Mouse (Mus musculus) frontal cortex, adult (tissue): Measurements from ENCODE around the gene Asb16.

Experiments
- ATAC-seq: cut with Nextera tagmentation; 2 replicates; pipeline ENCODE4 v1.9.2; 2017; ENCODE audit warnings: mild to moderate bottlenecking, moderate library complexity, mixed read lengths; ENCODE audit not compliant: low TSS enrichment

Gene Asb16

DNA sequence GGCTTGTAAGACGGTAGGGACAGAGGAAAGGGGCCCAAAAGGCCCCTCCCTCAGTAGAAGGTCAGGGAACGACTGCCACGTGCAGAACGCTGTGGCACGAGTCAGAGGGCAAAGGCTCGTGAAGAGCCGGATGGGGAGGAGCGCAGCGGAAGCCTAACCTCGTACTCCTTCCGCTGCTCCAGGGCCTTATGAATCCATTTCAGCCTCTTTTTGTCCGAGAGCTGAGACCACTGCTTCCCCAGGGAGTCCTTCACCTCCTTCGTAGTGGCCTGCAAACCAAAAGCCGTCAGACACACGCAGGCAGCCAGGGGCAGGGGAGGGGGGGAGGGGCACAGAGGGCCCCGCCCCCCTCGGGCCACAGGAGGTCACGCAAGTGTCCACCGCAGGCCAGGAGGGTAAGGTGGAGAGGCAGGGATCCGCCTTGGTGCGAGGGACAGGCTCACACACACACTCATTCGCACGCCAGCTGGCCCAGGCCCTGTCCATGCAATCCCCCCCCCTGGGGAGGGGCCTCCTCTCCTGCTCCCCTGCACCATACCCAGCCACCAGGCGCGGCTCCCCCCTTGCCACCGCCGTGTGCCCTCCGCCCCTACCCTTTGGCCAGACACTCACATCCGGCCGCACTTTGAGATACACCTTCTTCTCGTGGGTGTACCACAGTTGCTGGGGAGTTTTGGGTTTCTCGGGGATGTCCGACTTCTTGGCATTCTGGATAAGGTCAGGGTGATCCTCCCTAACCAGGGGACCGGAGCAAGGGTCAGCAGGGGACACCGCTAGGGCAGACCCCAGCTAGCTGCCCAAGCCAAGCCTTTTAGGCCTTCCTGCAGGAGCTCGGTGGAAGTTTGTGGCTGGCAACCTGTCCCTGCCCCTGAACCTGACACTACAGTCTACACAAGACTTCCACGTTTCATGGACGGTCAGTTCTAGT is 42.5 kb downstream of the Asb16 start:
- no peak for ATAC-seq

- ATAC-seq: no peak
These were observed 43.4 kb downstream of the Asb16 start for GRCm38 (mm10) chr11:102311966-102312365.

DNA sequence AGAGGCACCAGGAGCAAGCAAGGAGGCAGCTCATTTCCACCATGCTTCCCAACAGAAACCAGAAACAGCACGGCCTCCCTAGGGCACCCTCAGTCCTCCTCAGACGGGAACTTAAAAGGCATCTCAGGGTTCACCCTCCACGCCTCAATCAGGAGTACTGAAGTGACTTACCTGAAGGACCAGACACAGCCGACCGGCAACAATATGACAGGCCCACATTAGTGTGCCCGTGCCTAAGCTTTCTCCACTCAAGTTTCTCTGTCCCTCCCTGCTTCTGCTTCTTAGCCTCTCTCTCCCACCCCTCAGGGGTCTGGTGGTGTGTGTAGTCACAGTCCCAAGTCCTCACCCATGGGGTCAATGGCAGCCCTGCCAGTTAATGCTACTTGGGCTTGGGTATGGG is 44.0 kb downstream of the Asb16 start:
- ATAC-seq: no peak

DNA sequence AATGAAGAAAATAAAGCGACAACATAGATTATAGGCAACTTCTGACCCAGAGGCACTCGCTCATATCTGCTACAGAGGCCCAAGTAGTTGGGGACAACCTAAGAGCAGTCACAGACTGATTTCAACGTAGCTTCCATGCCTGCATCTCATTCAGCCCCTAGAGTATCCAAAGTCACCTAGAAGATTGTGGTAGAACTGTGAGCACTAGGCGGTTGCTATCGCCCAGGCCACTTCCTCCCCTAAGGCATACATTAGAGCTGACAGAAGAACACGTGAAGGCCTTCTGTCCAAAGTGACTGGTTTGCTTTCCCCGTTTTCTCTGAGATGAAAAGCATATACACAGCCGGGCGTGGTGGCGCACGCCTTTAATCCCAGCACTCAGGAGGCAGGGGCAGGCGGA is 45.8 kb downstream of the Asb16 start:
- ATAC-seq: no peak

GRCm38 (mm10) chr11:102315690-102316571 is 47.4 kb downstream of the Asb16 start:
- no peak for ATAC-seq

GRCm38 (mm10) chr11:102316572-102317297 is 48.2 kb downstream of the Asb16 start:
- ATAC-seq: peak; percentile 18; the same call in 1 of the 2 replicates

- no peak for ATAC-seq
These were observed 48.9 kb downstream of the Asb16 start for GRCm38 (mm10) chr11:102317298-102317900.

- ATAC-seq: no peak
These were observed 49.5 kb downstream of the Asb16 start for GRCm38 (mm10) chr11:102317901-102318575.

DNA sequence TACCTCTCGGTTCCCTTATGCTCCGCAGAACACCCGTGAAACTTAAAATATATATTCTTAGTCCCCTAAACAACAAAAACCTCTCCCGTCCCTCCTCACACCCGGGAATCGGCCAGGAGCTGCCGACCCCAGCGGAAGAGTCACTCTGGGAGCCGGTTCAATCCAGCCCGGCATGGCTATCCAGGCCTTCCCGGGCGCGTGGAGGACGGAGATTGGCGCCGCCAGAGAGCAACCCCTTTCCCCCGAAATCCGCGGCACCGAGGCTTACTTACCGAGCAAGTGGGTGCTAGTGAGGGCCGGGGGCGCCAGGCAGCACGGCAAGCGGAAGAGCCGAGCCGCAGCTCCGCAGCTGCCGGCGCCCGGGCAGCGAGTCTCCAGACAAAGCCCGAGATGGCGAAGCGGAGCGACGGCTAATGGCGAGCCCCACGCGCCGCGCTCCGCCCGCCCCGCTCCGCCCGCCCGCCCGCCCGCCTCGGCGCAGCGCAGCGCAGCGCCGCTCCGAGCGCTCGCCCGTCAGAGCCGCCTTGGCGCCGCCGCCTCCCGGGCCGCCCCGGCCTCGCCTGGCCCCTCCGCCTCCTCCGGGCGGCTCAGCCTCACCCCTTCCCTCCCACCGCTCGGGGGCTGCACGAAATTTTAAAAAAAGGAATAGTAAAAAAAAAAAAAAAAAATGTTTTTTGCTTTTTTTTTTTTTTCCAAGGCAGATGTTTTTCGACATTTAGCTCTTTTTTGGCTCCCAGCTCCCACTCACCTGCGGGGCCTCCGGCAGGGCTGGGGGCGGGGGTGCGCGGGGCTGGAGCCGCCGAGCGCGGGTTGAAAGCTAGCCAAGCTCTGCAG is 50.2 kb downstream of the Asb16 start:
- ATAC-seq: no peak

DNA sequence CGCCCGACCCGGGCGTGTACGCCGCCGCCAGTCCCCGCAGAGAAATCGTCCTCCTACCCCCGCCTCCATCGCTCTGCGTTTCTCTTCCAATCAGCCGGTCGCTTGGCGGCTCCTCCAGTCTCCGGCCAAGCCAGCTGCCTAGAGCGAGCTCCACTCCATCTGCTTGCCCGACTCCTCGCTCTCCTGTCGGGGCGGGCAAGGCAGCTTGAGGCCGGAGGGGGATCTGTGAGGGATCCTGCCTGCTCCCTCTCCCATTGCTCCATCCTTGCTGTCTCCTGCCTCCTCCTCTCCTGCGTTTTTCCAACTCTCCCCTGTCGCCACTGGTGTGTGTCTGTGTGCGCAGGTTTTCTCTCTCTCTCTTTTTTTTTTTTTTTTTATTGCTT is 50.9 kb downstream of the Asb16 start, which contains the start of gene Ubtf:
Gene Ubtf, minus strand, starts transcription at position 333 of the 383 bp plus-strand sequence.
- ATAC-seq: peak; percentile 28; the same call in 1 of the 2 replicates

GRCm38 (mm10) chr11:102319941-102320685 is 51.6 kb downstream of the Asb16 start:
- peak; percentile 70 for ATAC-seq

GRCm38 (mm10) chr11:102320686-102321005 is 52.1 kb downstream of the Asb16 start:
- ATAC-seq: peak; percentile 22; the same call in 1 of the 2 replicates

DNA sequence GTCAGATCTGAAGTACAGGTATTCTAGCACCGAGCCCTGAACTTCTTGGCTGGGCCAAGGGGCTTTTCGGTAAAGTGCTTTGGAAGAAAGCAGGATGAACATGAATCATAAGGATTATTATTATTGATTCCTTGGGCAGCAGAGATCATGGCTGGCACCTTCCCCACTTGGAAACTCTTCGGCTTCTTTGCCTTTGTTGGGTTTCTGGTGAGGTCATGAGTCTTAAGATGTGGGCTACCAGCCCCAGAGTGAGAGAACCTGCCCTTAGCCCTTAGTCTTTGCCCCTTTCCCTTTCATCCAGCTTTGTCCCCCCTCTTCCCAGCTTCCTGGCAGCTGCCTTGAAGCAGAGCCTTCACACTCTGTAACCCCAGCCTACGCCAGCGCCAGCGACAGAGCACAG is 53.4 kb downstream of the Asb16 start:
- no peak for ATAC-seq

DNA sequence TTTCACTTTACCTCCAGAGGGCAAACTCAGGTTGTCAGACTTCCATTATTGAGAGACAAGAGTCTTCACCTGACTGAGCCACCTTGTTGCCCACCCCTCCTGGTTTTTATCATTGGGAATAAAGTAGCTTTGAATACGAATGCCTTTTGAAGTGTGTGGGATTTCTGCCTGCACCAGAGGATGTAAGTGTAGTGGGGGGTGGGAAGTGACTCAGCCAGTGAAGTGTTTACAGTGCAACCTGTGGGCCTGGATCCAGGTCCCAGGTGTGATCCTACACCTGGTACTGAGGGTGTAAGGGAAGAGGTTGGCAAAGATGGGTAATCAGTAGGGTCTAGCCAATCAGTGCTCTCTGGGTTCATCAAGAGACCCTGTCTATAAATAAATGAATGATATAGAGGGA is 55.0 kb downstream of the Asb16 start:
- no peak for ATAC-seq

- ATAC-seq: no peak; the same call in 1 of the 2 replicates
These were observed 58.7 kb downstream of the Asb16 start for GRCm38 (mm10) chr11:102327250-102327649.

DNA sequence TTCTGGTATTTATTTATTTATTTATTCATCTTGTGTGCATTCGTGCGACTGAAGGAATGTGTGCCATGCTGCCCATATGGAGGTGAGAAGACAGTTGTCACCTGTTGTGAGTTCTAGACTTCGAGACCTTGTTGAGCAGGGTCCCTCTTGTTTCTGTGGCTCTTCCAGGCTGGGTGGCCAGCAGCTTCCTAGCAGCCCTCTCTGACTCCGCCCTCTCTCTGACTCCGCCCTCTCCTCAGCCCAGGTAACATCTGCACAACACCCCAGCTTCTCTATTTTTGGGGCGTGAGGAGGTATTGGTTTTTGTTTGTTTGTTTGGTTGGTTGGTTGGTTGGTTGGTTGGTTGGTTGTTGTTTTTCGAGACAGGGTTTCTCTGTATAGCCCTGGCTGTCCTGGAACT is 59.3 kb downstream of the Asb16 start:
- no peak for ATAC-seq
